Mouse (Mus musculus) hindbrain, postnatal 0 days (tissue): Measurements from ENCODE around the gene Mysm1. TPM values are rescaled to one million over a fixed set of nuclear protein-coding genes. Genes with fewer than 3 reads are reported as not detected.

ENCODE experiments used
- ATAC-seq: fragments of 200-750 bp; cut with Nextera tagmentation; 2 replicates; pipeline ENCODE4 v1.8.0; 2017; ENCODE audit warnings: mild to moderate bottlenecking, moderate TSS enrichment, moderate library complexity
- DNase-seq: peaks from one replicate; pipeline ENCODE4 v3.0.0-alpha.2; 2015; ENCODE audit warnings: low spot score
- H3K27ac ChIP-seq: fragments of 300-500 bp; sonication (generic); 2 replicates; pipeline ENCODE4 v1.5.1; 2014; ENCODE audit warnings: mild to moderate bottlenecking
- H3K27me3 ChIP-seq: fragments of 300-500 bp; sonication (generic); 2 replicates; pipeline ENCODE4 v1.6.1; 2014; ENCODE audit warnings: low read length, mixed read lengths; ENCODE audit not compliant: insufficient read depth
- H3K36me3 ChIP-seq: fragments of 300-500 bp; sonication (generic); 2 replicates; pipeline ENCODE4 v1.6.1; 2014; ENCODE audit warnings: low read length, mixed read lengths; ENCODE audit not compliant: insufficient read depth
- H3K4me1 ChIP-seq: fragments of 300-500 bp; sonication (generic); 2 replicates; pipeline ENCODE4 v1.6.1; 2014; ENCODE audit warnings: antibody characterized with exemption, low read length, mixed read lengths; ENCODE audit not compliant: insufficient read depth
- H3K4me2 ChIP-seq: fragments of 300-500 bp; sonication (generic); 2 replicates; pipeline ENCODE4 v1.6.1; 2014; ENCODE audit warnings: low read depth, mild to moderate bottlenecking, low read length, moderate library complexity, mixed read lengths
- H3K4me3 ChIP-seq: fragments of 300-500 bp; sonication (generic); 2 replicates; pipeline ENCODE4 v1.5.1; 2014; ENCODE audit warnings: low read length
- H3K9ac ChIP-seq: fragments of 300-500 bp; sonication (generic); replicated peaks from 2 replicates; pipeline ENCODE4 v1.6.1; 2014; ENCODE audit warnings: mild to moderate bottlenecking, low read length, moderate library complexity, mixed read lengths
- H3K9me3 ChIP-seq: fragments of 300-500 bp; sonication (generic); 2 replicates; pipeline ENCODE4 v1.6.1; 2016; ENCODE audit warnings: low read length, mixed read lengths
- CTCF ChIP-seq: IDR thresholded peaks from 2 replicates; pipeline ENCODE4 v1.5.1; 2016; ENCODE audit warnings: antibody characterized with exemption, control low read depth, low read depth
- WGBS: fragments of 180-500 bp; shearing (Covaris S2); extraction: QIAGEN DNeasy Blood & Tissue Kit; methylation state at CpG from one replicate; pipeline ENCODE4 v1.1.7; 2014; 5-methylcytosine and 5-hydroxymethylcytosine counted together
- polyA plus RNA-seq: library from polyadenylated mRNA; unstranded; fragments of >200 nt; fragmentation: Nextera tagmentation; extraction: Ambion mirVana; gene quantifications from 2 replicates; pipeline ENCODE4 v1.2.1, GENCODE M21; 2015
- total RNA-seq: library from RNA; depleted of rRNA; stranded (reverse); fragments of >200 nt; gene quantifications from 2 replicates; pipeline ENCODE4 v1.2.3, GENCODE M21; 2014

The Mysm1 gene
- total and polyA plus RNA-seq, 2 experiments from 2014 or later = 18.9 to 31.1 TPM

- 24% methylated on average over 7 of the region's 7 CpGs for WGBS
- no peak overlapping the region for H3K4me3 ChIP-seq
- no peaks in the 10 kb centered on the region for H3K27me3 ChIP-seq
- H3K4me1 ChIP-seq = no peaks in the 10 kb centered on the region
- no peaks in the 10 kb centered on the region for H3K36me3 ChIP-seq
- DNase-seq (no peak), ATAC-seq (no peak)
- TF ChIP-seq CTCF = no peak
- H3K9me3 ChIP-seq = no peaks in the 10 kb centered on the region
- no peak overlapping the region for H3K9ac ChIP-seq
- H3K4me2 ChIP-seq = no peak overlapping the region
- no peak overlapping the region for H3K27ac ChIP-seq
These were observed 39.3 kb upstream of the Mysm1 start for GRCm38 (mm10) chr4:95018221-95018620.

- H3K9ac ChIP-seq = no peak overlapping the region
- 75% methylated on average over 1 of the region's 1 CpGs for WGBS
- no peaks in the 10 kb centered on the region for H3K9me3 ChIP-seq
- H3K4me3 ChIP-seq = no peak overlapping the region
- DNase-seq = no peak
- no peaks in the 10 kb centered on the region for H3K4me1 ChIP-seq
- H3K27me3 ChIP-seq = no peaks in the 10 kb centered on the region
- no peak overlapping the region for H3K27ac ChIP-seq
- TF ChIP-seq CTCF = no peak
- no peak for ATAC-seq
- no peak overlapping the region for H3K4me2 ChIP-seq
- no peaks in the 10 kb centered on the region for H3K36me3 ChIP-seq
These were observed 33.8 kb upstream of the Mysm1 start for GRCm38 (mm10) chr4:95012706-95013105.

GRCm38 (mm10) chr4:95012256-95012655 lies 33.4 kb upstream of the Mysm1 start:
- Histone ChIP-seq H3K27ac (no peak overlapping the region), H3K9me3 (no peaks in the 10 kb centered on the region), H3K27me3 (no peaks in the 10 kb centered on the region), H3K9ac (no peak overlapping the region), H3K4me3 (no peak overlapping the region), H3K4me2 (no peak overlapping the region), H3K4me1 (no peaks in the 10 kb centered on the region), H3K36me3 (no peaks in the 10 kb centered on the region)
- ATAC-seq (no peak), DNase-seq (no peak)
- no peak for TF ChIP-seq CTCF

GRCm38 (mm10) chr4:95008175-95009057 lies 29.5 kb upstream of the Mysm1 start:
- Histone ChIP-seq H3K27me3 (no peaks in the 10 kb centered on the region), H3K4me3 (no peak overlapping the region), H3K9ac (no peak overlapping the region), H3K4me2 (0 out of 2 replicates have a peak overlapping the region, but pooled peaks have one; percentile 6), H3K9me3 (no peaks in the 10 kb centered on the region), H3K36me3 (no peaks in the 10 kb centered on the region), H3K4me1 (no peaks in the 10 kb centered on the region), H3K27ac (no peak overlapping the region)
- peak; percentile 88 for DNase-seq
- WGBS = 45% methylated on average over 13 of the region's 13 CpGs
- peak; percentile 97 for TF ChIP-seq CTCF
- ATAC-seq = peak; percentile 86; the same call in 1 of the 2 replicates

- peak; percentile 43; the same call in 1 of the 2 replicates for ATAC-seq
These were observed 28.9 kb upstream of the Mysm1 start for GRCm38 (mm10) chr4:95007759-95008158.

GRCm38 (mm10) chr4:95005251-95005830 lies 26.4 kb upstream of the Mysm1 start:
- no peak overlapping the region for H3K27ac ChIP-seq
- H3K9me3 ChIP-seq = no peaks in the 10 kb centered on the region
- H3K36me3 ChIP-seq = no peaks in the 10 kb centered on the region
- TF ChIP-seq CTCF = no peak
- H3K4me2 ChIP-seq = no peak overlapping the region
- no peak for ATAC-seq
- DNase-seq = no peak
- H3K27me3 ChIP-seq = no peaks in the 10 kb centered on the region
- H3K4me3 ChIP-seq = no peak overlapping the region
- H3K4me1 ChIP-seq = no peaks in the 10 kb centered on the region
- H3K9ac ChIP-seq = no peak overlapping the region
- WGBS = 70% methylated on average over 6 of the region's 6 CpGs

More at GRCm38 (mm10) chr4:95007759-95008158, 28.9 kb upstream of the Mysm1 start:
- no peaks in the 10 kb centered on the region for H3K36me3 ChIP-seq
- H3K27me3 ChIP-seq = no peaks in the 10 kb centered on the region
- H3K9me3 ChIP-seq = no peaks in the 10 kb centered on the region
- no peak for TF ChIP-seq CTCF
- H3K27ac ChIP-seq = no peak overlapping the region
- no peak overlapping the region for H3K4me3 ChIP-seq
- no peak for DNase-seq
- 0 out of 2 replicates have a peak overlapping the region, but pooled peaks have one; percentile 6 for H3K4me2 ChIP-seq
- no peak overlapping the region for H3K9ac ChIP-seq
- WGBS = 55% methylated on average over 8 of the region's 8 CpGs
- no peaks in the 10 kb centered on the region for H3K4me1 ChIP-seq
